ENCODE assay signal across 8 mouse cellular contexts in the genomic region with DNA sequence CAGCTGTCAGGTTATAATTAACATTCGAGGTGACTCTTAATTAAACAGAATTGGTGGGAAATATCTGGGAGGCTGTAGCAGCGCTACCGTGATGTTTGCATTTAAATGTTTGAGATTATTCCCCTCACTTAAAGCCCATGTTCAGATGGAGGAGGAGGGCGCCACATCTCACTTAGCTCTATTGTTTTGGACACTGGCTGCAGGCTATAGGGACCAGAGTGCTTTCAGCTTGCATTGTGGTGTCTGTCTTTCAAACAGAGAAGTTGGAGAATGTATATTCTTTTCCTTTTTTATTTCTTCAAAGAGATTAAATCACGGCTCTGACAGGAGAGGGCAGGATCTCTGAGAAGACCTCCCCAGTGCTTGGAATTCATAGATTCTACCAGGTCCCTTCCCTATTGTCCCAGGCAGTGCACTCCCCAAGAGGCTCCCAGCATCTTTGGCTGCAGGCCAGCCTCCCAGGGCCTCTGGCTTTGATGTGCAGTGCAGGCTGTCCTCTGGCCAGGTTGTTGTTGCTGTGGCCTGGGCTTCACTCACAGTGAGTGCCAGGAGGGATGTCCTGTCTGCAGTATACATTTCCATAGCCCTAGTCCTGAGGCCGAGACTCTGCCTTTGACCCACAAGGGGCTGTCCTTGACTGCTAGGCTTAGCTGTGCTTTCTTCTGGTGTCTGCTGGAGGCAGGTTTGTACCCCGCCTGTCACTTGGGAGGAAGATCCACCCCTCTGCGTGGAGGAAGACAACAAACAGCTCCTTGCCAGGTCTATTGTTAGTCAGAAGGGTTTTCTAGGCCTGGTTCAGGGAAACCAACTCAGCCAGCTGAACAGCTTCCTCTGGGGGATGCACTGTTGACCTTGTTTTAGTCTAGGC.
A peak's percentile ranks its signal among the peaks of the same experiment; 100 is the strongest.
DNase-seq lines count a peak whose midpoint lies in the region; ATAC-seq and TF ChIP-seq lines count a peak whose summit lies in the region.

No protein-coding gene starts in this region.

- TF ChIP-seq CTCF in heart, adult 2 months (IDR thresholded peaks at IDR 0.05) = peak; percentile 43

- 41% methylated on average over 8 of the region's 8 CpGs for WGBS in heart, adult 2 months
- 21% methylated on average over 8 of the region's 8 CpGs for WGBS in midbrain, embryonic 11.5 days
- WGBS in stomach, embryonic 16.5 days = 47% methylated on average over 8 of the region's 8 CpGs

- H3K79me2 ChIP-seq in heart, adult 2 months (replicated peaks; ENCODE audit: control insufficient read depth, insufficient read depth, low read length) = peaks cover 2% of the 10 kb centered on the region; the same call in 1 of the 2 replicates

- no peaks in the 10 kb centered on the region for H3K27me3 ChIP-seq in heart, adult 2 months (ENCODE audit: control insufficient read depth, insufficient read depth, low read length)
- no peaks in the 10 kb centered on the region for H3K27me3 ChIP-seq in midbrain, embryonic 11.5 days (ENCODE audit: control insufficient read depth, insufficient read depth, low read length)
- no peaks in the 10 kb centered on the region for H3K27me3 ChIP-seq in stomach, embryonic 16.5 days (ENCODE audit: control insufficient read depth, insufficient read depth, low read length)

- H3K36me3 ChIP-seq in heart, adult 2 months (ENCODE audit: control insufficient read depth, insufficient read depth, low read length) = peaks cover 29% of the 10 kb centered on the region
- no peaks in the 10 kb centered on the region for H3K36me3 ChIP-seq in midbrain, embryonic 11.5 days (ENCODE audit: control insufficient read depth, insufficient read depth, low read length)
- no peaks in the 10 kb centered on the region for H3K36me3 ChIP-seq in stomach, embryonic 16.5 days (ENCODE audit: control insufficient read depth, insufficient read depth, low read length)

- H3K4me2 ChIP-seq in midbrain, embryonic 11.5 days = no peak overlapping the region
- no peak overlapping the region for H3K4me2 ChIP-seq in stomach, embryonic 16.5 days (ENCODE audit: low read depth, low read length)

- DNase-seq in CD4-positive, CD25-positive, alpha-beta regulatory T cell, adult 2 months (ENCODE audit: low read depth, low spot score) = peak; percentile 62
- peak; percentile 56 for DNase-seq in T-cell, adult 2 months (ENCODE audit: low spot score)
- peak; percentile 28 for DNase-seq in embryo, embryonic 10 days (ENCODE audit: low spot score)
- peak; percentile 86 to 88 for DNase-seq in heart, adult 2 months
- DNase-seq in kidney, adult 11 months = peak; percentile 64
- DNase-seq in midbrain, embryonic 11.5 days (ENCODE audit: low spot score, missing footprints) = peak; percentile 92

- TF ChIP-seq EP300 in heart, adult 2 months (IDR thresholded peaks at IDR 0.05; ENCODE audit: insufficient read depth, low read depth, low read length) = no peak; the same call in none of the 2 replicates

- H3K9me3 ChIP-seq in midbrain, embryonic 11.5 days (ENCODE audit: control insufficient read depth, low read length) = no peaks in the 10 kb centered on the region
- H3K9me3 ChIP-seq in stomach, embryonic 16.5 days (replicated peaks; ENCODE audit: control insufficient read depth, low read length) = no peaks in the 10 kb centered on the region

- ATAC-seq in midbrain, embryonic 11.5 days (ENCODE audit: low FRiP score) = peak; percentile 91
- ATAC-seq in stomach, embryonic 16.5 days (ENCODE audit: insufficient read depth, low FRiP score) = peak; percentile 63
- no peak for ATAC-seq in erythroblast, adult 5-6 weeks (replicated peaks; ENCODE audit: low FRiP score, poor library complexity, severe bottlenecking)

- H3K4me1 ChIP-seq in heart, adult 2 months (ENCODE audit: control insufficient read depth, insufficient read depth, low read length) = peaks cover 24% of the 10 kb centered on the region
- peaks cover 21% of the 10 kb centered on the region for H3K4me1 ChIP-seq in midbrain, embryonic 11.5 days (ENCODE audit: control insufficient read depth, insufficient read depth, low read length)
- peaks cover 24% of the 10 kb centered on the region for H3K4me1 ChIP-seq in stomach, embryonic 16.5 days (ENCODE audit: control insufficient read depth, insufficient read depth, low read length)

- H3K4me3 ChIP-seq in heart, adult 2 months = no peak overlapping the region
- H3K4me3 ChIP-seq in midbrain, embryonic 11.5 days (ENCODE audit: low read depth, low read length) = no peak overlapping the region
- H3K4me3 ChIP-seq in stomach, embryonic 16.5 days (replicated peaks; ENCODE audit: low read length) = no peak overlapping the region

- TF ChIP-seq POLR2A in heart, adult 2 months (IDR thresholded peaks at IDR 0.05; ENCODE audit: insufficient read depth, low read depth, low read length) = peak; percentile 41; the same call in 1 of the 2 replicates

- intact Hi-C loops in heart, adult 2 months (cut with DNase I) = loop anchor here (1.0 to 5.0 kb wide), 3 partner anchors 40 to 735 kb away; no protein-coding TSS in a partner anchor

- no peak overlapping the region for H3K9ac ChIP-seq in heart, adult 2 months (ENCODE audit: low read depth, low read length)
- no peak overlapping the region for H3K9ac ChIP-seq in midbrain, embryonic 11.5 days (ENCODE audit: low read length)
- H3K9ac ChIP-seq in stomach, embryonic 16.5 days (ENCODE audit: low read length) = no peak overlapping the region; the same call in 1 of the 2 replicates

- peak overlapping the region; percentile 81 for H3K27ac ChIP-seq in heart, adult 2 months
- H3K27ac ChIP-seq in midbrain, embryonic 11.5 days (ENCODE audit: low read depth, low read length) = peak overlapping the region; percentile 64; the same call in 1 of the 2 replicates
- peak overlapping the region; percentile 31 for H3K27ac ChIP-seq in stomach, embryonic 16.5 days (ENCODE audit: low read length)

Comparison
In these comparisons a context has a peak if more than half of its experiments do, and no peak if none do; other contexts are left out.
1. DNase-seq: peak in every context shown above with its lines; median percentile 92 in midbrain, embryonic 11.5 days; 87 in heart, adult 2 months; 64 in kidney, adult 11 months; 62 in CD4-positive, CD25-positive, alpha-beta regulatory T cell, adult 2 months; 56 in T-cell, adult 2 months; 28 in embryo, embryonic 10 days.
2. H3K27ac ChIP-seq: peak in every context shown above with its lines; median percentile 81 in heart, adult 2 months; 64 in midbrain, embryonic 11.5 days; 31 in stomach, embryonic 16.5 days.